ENCODE assay signal across 21 mouse cellular contexts in genomic region chr2:3758406-3758805, GRCm38 (mm10).
A peak's percentile ranks its signal among the peaks of the same experiment; 100 is the strongest.
DNase-seq lines count a peak whose midpoint lies in the region; ATAC-seq and TF ChIP-seq lines count a peak whose summit lies in the region.
"Had no signal": no experiment of that assay in that cellular context is flagged by ENCODE, and none has a peak within 500 bp of the region (broad histone marks: within the 10 kb centered on the region; RNA-seq: fewer than 3 reads in every experiment).

No protein-coding gene starts in this region.

- H3K4me3 ChIP-seq in forebrain, postnatal 0 days (ENCODE audit: low read depth, low read length): no peak overlapping the region
- no peak overlapping the region for H3K4me3 ChIP-seq in forebrain, embryonic 15.5 days
- H3K4me3 ChIP-seq in midbrain, postnatal 0 days (ENCODE audit: low read depth, low read length): no peak overlapping the region
- H3K4me3 ChIP-seq in midbrain, embryonic 13.5 days (replicated peaks): no peak overlapping the region
- H3K4me3 ChIP-seq: embryonic facial prominence, embryonic 15.5 days; hindbrain, embryonic 10.5 days; lung, embryonic 15.5 days had no signal

- no peak overlapping the region for H3K4me2 ChIP-seq in forebrain, postnatal 0 days (ENCODE audit: low read depth)
- H3K4me2 ChIP-seq in forebrain, embryonic 15.5 days (replicated peaks): no peak overlapping the region
- H3K4me2 ChIP-seq in midbrain, postnatal 0 days (ENCODE audit: low read depth, low read length, poor library complexity, severe bottlenecking): no peak overlapping the region
- H3K4me2 ChIP-seq in midbrain, embryonic 13.5 days (replicated peaks): no peak overlapping the region
- H3K4me2 ChIP-seq: embryonic facial prominence, embryonic 15.5 days; lung, embryonic 15.5 days had no signal

- ATAC-seq in forebrain, postnatal 0 days: no peak
- no peak for ATAC-seq in forebrain, embryonic 15.5 days (replicated peaks)
- no peak for ATAC-seq in midbrain, postnatal 0 days (ENCODE audit: low FRiP score)
- ATAC-seq in midbrain, embryonic 13.5 days: no peak
- no peak for ATAC-seq in erythroid progenitor cell, adult 5-6 weeks (replicated peaks; ENCODE audit: low FRiP score, poor library complexity, severe bottlenecking)
- ATAC-seq: inflammation-experienced regulatory T-cells, adult 6 months had no signal

- peak; percentile 27; the same call in 1 of the 2 replicates for TF ChIP-seq CTCF in forebrain, postnatal 0 days (IDR thresholded peaks at IDR 0.05; ENCODE audit: low read depth)
- TF ChIP-seq CTCF in midbrain, postnatal 0 days (IDR thresholded peaks at IDR 0.05): peak; percentile 34

- 0 out of 2 replicates have a peak, but pooled peaks cover 4% of the 10 kb centered on the region for H3K4me1 ChIP-seq in forebrain, postnatal 0 days (ENCODE audit: insufficient read depth)
- H3K4me1 ChIP-seq in forebrain, embryonic 15.5 days: peaks cover 36% of the 10 kb centered on the region
- peaks cover 4% of the 10 kb centered on the region; the same call in 1 of the 2 replicates for H3K4me1 ChIP-seq in midbrain, postnatal 0 days (ENCODE audit: insufficient read depth, low read length)
- peaks cover 40% of the 10 kb centered on the region for H3K4me1 ChIP-seq in midbrain, embryonic 13.5 days (replicated peaks)

- no peak overlapping the region for H3K27ac ChIP-seq in forebrain, postnatal 0 days (ENCODE audit: low read depth, low read length)
- no peak overlapping the region for H3K27ac ChIP-seq in forebrain, embryonic 15.5 days (replicated peaks)
- H3K27ac ChIP-seq in midbrain, postnatal 0 days (ENCODE audit: low read depth, low read length): no peak overlapping the region
- no peak overlapping the region for H3K27ac ChIP-seq in midbrain, embryonic 13.5 days
- H3K27ac ChIP-seq: embryonic facial prominence, embryonic 15.5 days; hindbrain, embryonic 10.5 days; lung, embryonic 15.5 days had no signal

- no peaks in the 10 kb centered on the region for H3K36me3 ChIP-seq in forebrain, postnatal 0 days (ENCODE audit: insufficient read depth)
- no peaks in the 10 kb centered on the region for H3K36me3 ChIP-seq in forebrain, embryonic 15.5 days
- no peaks in the 10 kb centered on the region for H3K36me3 ChIP-seq in midbrain, postnatal 0 days (ENCODE audit: insufficient read depth, low read length)
- no peaks in the 10 kb centered on the region for H3K36me3 ChIP-seq in midbrain, embryonic 13.5 days
- H3K36me3 ChIP-seq: embryonic facial prominence, embryonic 15.5 days; hindbrain, embryonic 10.5 days; lung, embryonic 15.5 days had no signal

- H3K9ac ChIP-seq in forebrain, postnatal 0 days: no peak overlapping the region
- H3K9ac ChIP-seq in forebrain, embryonic 15.5 days (replicated peaks): no peak overlapping the region
- no peak overlapping the region for H3K9ac ChIP-seq in midbrain, postnatal 0 days (replicated peaks; ENCODE audit: low read length, poor library complexity, severe bottlenecking)
- H3K9ac ChIP-seq in midbrain, embryonic 13.5 days (replicated peaks): no peak overlapping the region
- H3K9ac ChIP-seq: embryonic facial prominence, embryonic 15.5 days; lung, embryonic 15.5 days had no signal

- no peak for DNase-seq in forebrain, postnatal 0 days
- peak; percentile 12 for DNase-seq in kidney, adult 9 months
- DNase-seq in kidney, postnatal 4 days: no peak
- DNase-seq in midbrain, postnatal 0 days (ENCODE audit: low spot score): no peak
- no peak for DNase-seq in spleen, postnatal 36 days (ENCODE audit: low spot score in 2 of 2)
- DNase-seq: adrenal gland, postnatal 25 days; cerebellum, adult 11-12 months; cerebellum, postnatal 36 days; kidney, postnatal 10 days; left cerebral cortex, postnatal 4 days; liver; midbrain, embryonic 14.5 days; right cerebral cortex, postnatal 14 days; spleen, adult 18-20 months had no signal

- no peaks in the 10 kb centered on the region for H3K9me3 ChIP-seq in forebrain, postnatal 0 days (ENCODE audit: low read length)
- H3K9me3 ChIP-seq in forebrain, embryonic 15.5 days: no peaks in the 10 kb centered on the region
- H3K9me3 ChIP-seq in midbrain, postnatal 0 days (ENCODE audit: low read length): no peaks in the 10 kb centered on the region
- H3K9me3 ChIP-seq in midbrain, embryonic 13.5 days: no peaks in the 10 kb centered on the region
- H3K9me3 ChIP-seq: embryonic facial prominence, embryonic 15.5 days; hindbrain, embryonic 10.5 days; lung, embryonic 15.5 days had no signal

- 88% methylated on average over 6 of the region's 6 CpGs for WGBS in forebrain, postnatal 0 days
- 93% methylated on average over 6 of the region's 6 CpGs for WGBS in forebrain, embryonic 15.5 days
- WGBS in midbrain, postnatal 0 days: 92% methylated on average over 6 of the region's 6 CpGs
- WGBS in midbrain, embryonic 13.5 days: 91% methylated on average over 6 of the region's 6 CpGs

- H3K27me3 ChIP-seq in forebrain, postnatal 0 days (ENCODE audit: insufficient read depth, low read length): no peaks in the 10 kb centered on the region
- no peaks in the 10 kb centered on the region for H3K27me3 ChIP-seq in forebrain, embryonic 15.5 days
- H3K27me3 ChIP-seq in midbrain, postnatal 0 days (ENCODE audit: insufficient read depth, low read length): no peaks in the 10 kb centered on the region
- H3K27me3 ChIP-seq in midbrain, embryonic 13.5 days: no peaks in the 10 kb centered on the region
- H3K27me3 ChIP-seq: embryonic facial prominence, embryonic 15.5 days; lung, embryonic 15.5 days had no signal
